Mouse (Mus musculus) limb, embryonic 14.5 days (tissue): ENCODE results near the gene Csf3r. TPM values are rescaled to one million over a fixed set of nuclear protein-coding genes. Genes with fewer than 3 reads are reported as not detected.
"Not testable (repeated sequence)": the region's sequence is repeated elsewhere in the genome, so short reads cannot be mapped to it uniquely, and the experiment has no call there.

ENCODE experiments used
- ATAC-seq: fragments of 200-750 bp; cut with Nextera tagmentation; 2 replicates; pipeline ENCODE4 v1.8.0; 2017; ENCODE audit warnings: low read depth, moderate number of reproducible peaks, moderate TSS enrichment; ENCODE audit not compliant: low FRiP score
- DNase-seq: peaks from one replicate; pipeline ENCODE4 v3.0.0-alpha.2; 2015; ENCODE audit warnings: low spot score
- H3K27ac ChIP-seq: fragments of 300-500 bp; sonication (generic); replicated peaks from 2 replicates; pipeline ENCODE4 v1.5.1; 2014; ENCODE audit warnings: low read depth, mild to moderate bottlenecking, low read length, moderate library complexity, mixed read lengths
- H3K27me3 ChIP-seq: fragments of 300-500 bp; sonication (generic); 2 replicates; pipeline ENCODE4 v1.6.1; 2014; ENCODE audit warnings: low read length, mixed read lengths; ENCODE audit not compliant: control insufficient read depth, insufficient read depth
- H3K36me3 ChIP-seq: fragments of 300-500 bp; sonication (generic); 2 replicates; pipeline ENCODE4 v1.6.1; 2014; ENCODE audit warnings: mild to moderate bottlenecking, low read length, moderate library complexity, mixed read lengths; ENCODE audit not compliant: control insufficient read depth, insufficient read depth
- H3K4me1 ChIP-seq: fragments of 300-500 bp; sonication (generic); 2 replicates; pipeline ENCODE4 v1.6.1; 2014; ENCODE audit warnings: antibody characterized with exemption, low read length, mixed read lengths; ENCODE audit not compliant: control insufficient read depth, insufficient read depth
- H3K4me2 ChIP-seq: fragments of 300-500 bp; sonication (generic); replicated peaks from 2 replicates; pipeline ENCODE4 v1.6.1; 2014; ENCODE audit warnings: low read depth, mild to moderate bottlenecking, low read length, moderate library complexity; ENCODE audit not compliant: severe bottlenecking
- H3K4me3 ChIP-seq: fragments of 300-500 bp; sonication (generic); replicated peaks from 2 replicates; pipeline ENCODE4 v1.5.1; 2014; ENCODE audit warnings: low read length
- H3K9ac ChIP-seq: fragments of 300-500 bp; sonication (generic); 2 replicates; pipeline ENCODE4 v1.6.1; 2014; ENCODE audit warnings: mild to moderate bottlenecking, low read depth, low read length, moderate library complexity; ENCODE audit not compliant: severe bottlenecking
- H3K9me3 ChIP-seq: fragments of 300-500 bp; sonication (generic); 2 replicates; pipeline ENCODE4 v1.6.1; 2016; ENCODE audit warnings: low read length; ENCODE audit not compliant: control insufficient read depth
- POLR2A ChIP-seq: fragments of 200-500 bp; IDR thresholded peaks from 2 replicates; pipeline ENCODE4 v1.8.0; 2012; ENCODE audit warnings: inconsistent platforms, mild to moderate bottlenecking, moderate library complexity, borderline replicate concordance; ENCODE audit not compliant: insufficient read depth, insufficient read length; ENCODE audit errors: extremely low read depth
- WGBS: fragments of 180-500 bp; shearing (Covaris S2); extraction: QIAGEN DNeasy Blood & Tissue Kit; methylation state at CpG from one replicate; pipeline ENCODE4 v1.1.7; 2014; 5-methylcytosine and 5-hydroxymethylcytosine counted together
- polyA plus RNA-seq, 2 experiments: library from polyadenylated mRNA; depleted of rRNA in 1 of 2; stranded (reverse) in 1 of 2; unstranded in 1 of 2; fragments of >200 nt; fragmentation: Nextera tagmentation in 1 of 2; extraction: Ambion mirVana in 1 of 2; gene quantifications; 2 replicates each; pipeline versions ENCODE4 v1.2.1 to v1.2.3; 2012 to 2014

The Csf3r gene
- polyA plus RNA-seq (2012; rRNA removed) (1.6 and 2.1 TPM in 2 replicates), polyA plus RNA-seq (2014; fragmentation: Nextera tagmentation; extraction: Ambion mirVana) (0.32 and 0.68 TPM in 2 replicates)

GRCm38 (mm10) chr4:126024303-126024900, at the start of gene Csf3r:
Gene Csf3r (plus strand): TSS chr4:126024550.
- Histone ChIP-seq H3K4me3 (no peak within 1 kb of the TSS), H3K27me3 (no peaks in the 10 kb centered on the region), H3K27ac (no peak within 1 kb of the TSS), H3K9me3 (no peaks in the 10 kb centered on the region), H3K9ac (no peak within 1 kb of the TSS), H3K4me2 (no peak within 1 kb of the TSS), H3K4me1 (no peaks in the 10 kb centered on the region), H3K36me3 (no peaks in the 10 kb centered on the region)
- no peak for TF ChIP-seq POLR2A
- WGBS, result 47% methylated on average over 16 of the region's 16 CpGs
- no peak for DNase-seq
- no peak for ATAC-seq

GRCm38 (mm10) chr4:125977768-125978167, 46.6 kb upstream of the Csf3r start:
- Histone ChIP-seq H3K4me2 (no peak overlapping the region), H3K4me3 (no peak overlapping the region), H3K4me1 (no peaks in the 10 kb centered on the region), H3K9me3 (no peaks in the 10 kb centered on the region), H3K27ac (no peak overlapping the region), H3K36me3 (no peaks in the 10 kb centered on the region), H3K9ac (no peak overlapping the region), H3K27me3 (no peaks in the 10 kb centered on the region)
- no peak for TF ChIP-seq POLR2A
- DNase-seq (no peak), ATAC-seq (no peak)
- 58% methylated on average over 9 of the region's 9 CpGs for WGBS

- TF ChIP-seq POLR2A, result no peak
- Histone ChIP-seq H3K9me3 (no peaks in the 10 kb centered on the region), H3K36me3 (no peaks in the 10 kb centered on the region), H3K4me1 (no peaks in the 10 kb centered on the region), H3K27me3 (no peaks in the 10 kb centered on the region), H3K9ac (no peak overlapping the region), H3K4me2 (no peak overlapping the region), H3K27ac (no peak overlapping the region), H3K4me3 (no peak overlapping the region)
- no peak for DNase-seq
- no peak for ATAC-seq
- 84% methylated on average over 8 of the region's 8 CpGs for WGBS
Observed at GRCm38 (mm10) chr4:125983279-125983678, 41.1 kb upstream of the Csf3r start.

- not testable (repeated sequence) for H3K9ac ChIP-seq, H3K4me3 ChIP-seq, DNase-seq, H3K9me3 ChIP-seq, H3K36me3 ChIP-seq, ATAC-seq, H3K27ac ChIP-seq, H3K4me1 ChIP-seq, H3K4me2 ChIP-seq, H3K27me3 ChIP-seq
- WGBS, result 16% methylated on average over 2 of the region's 2 CpGs
Observed at GRCm38 (mm10) chr4:125985703-125986102, 38.6 kb upstream of the Csf3r start.

- H3K4me1 ChIP-seq, result no peaks in the 10 kb centered on the region
- ATAC-seq (no peak), DNase-seq (no peak)
- no peaks in the 10 kb centered on the region for H3K27me3 ChIP-seq
- WGBS, result 48% methylated on average over 3 of the region's 3 CpGs
- H3K4me2 ChIP-seq, result no peak overlapping the region
- H3K9ac ChIP-seq, result no peak overlapping the region
- no peak for TF ChIP-seq POLR2A
- H3K4me3 ChIP-seq, result no peak overlapping the region
- no peaks in the 10 kb centered on the region for H3K36me3 ChIP-seq
- H3K9me3 ChIP-seq, result no peaks in the 10 kb centered on the region
- H3K27ac ChIP-seq, result no peak overlapping the region
Observed at GRCm38 (mm10) chr4:125987071-125987470, 37.3 kb upstream of the Csf3r start.

- ATAC-seq (no peak), DNase-seq (no peak)
- H3K36me3 ChIP-seq, result no peaks in the 10 kb centered on the region
- WGBS, result 50% methylated on average over 11 of the region's 11 CpGs
- no peaks in the 10 kb centered on the region for H3K9me3 ChIP-seq
- no peak overlapping the region for H3K9ac ChIP-seq
- no peak overlapping the region for H3K27ac ChIP-seq
- TF ChIP-seq POLR2A, result no peak
- no peaks in the 10 kb centered on the region for H3K4me1 ChIP-seq
- H3K4me3 ChIP-seq, result no peak overlapping the region
- H3K27me3 ChIP-seq, result no peaks in the 10 kb centered on the region
- no peak overlapping the region for H3K4me2 ChIP-seq
Observed at GRCm38 (mm10) chr4:125989061-125989460, 35.3 kb upstream of the Csf3r start.
